Mouse (Mus musculus) hindbrain, embryonic 15.5 days (tissue): ENCODE measurements around the gene Cend1. TPM values are rescaled to one million over a fixed set of nuclear protein-coding genes. Genes with fewer than 3 reads are reported as not detected.
A peak's percentile ranks its signal among the peaks of the same experiment; 100 is the strongest.
"Not testable (repeated sequence)": the region's sequence is repeated elsewhere in the genome, so short reads cannot be mapped to it uniquely, and the experiment has no call there.

Source experiments
- ATAC-seq: fragments of 200-750 bp; cut with Nextera tagmentation; 2 replicates; pipeline ENCODE4 v1.8.0; 2017; ENCODE audit warnings: low read depth, moderate number of reproducible peaks, moderate TSS enrichment; ENCODE audit not compliant: low FRiP score
- H3K27ac ChIP-seq: fragments of 300-500 bp; sonication (generic); replicated peaks from 2 replicates; pipeline ENCODE4 v1.5.1; 2015; ENCODE audit warnings: mild to moderate bottlenecking, inconsistent platforms
- H3K27me3 ChIP-seq: fragments of 300-500 bp; sonication (generic); 2 replicates; pipeline ENCODE4 v1.6.1; 2015; ENCODE audit warnings: control low read depth, inconsistent platforms
- H3K36me3 ChIP-seq: fragments of 300-500 bp; sonication (generic); 2 replicates; pipeline ENCODE4 v1.6.1; 2015; ENCODE audit warnings: control low read depth, inconsistent platforms
- H3K4me1 ChIP-seq: fragments of 300-500 bp; sonication (generic); replicated peaks from 2 replicates; pipeline ENCODE4 v1.6.1; 2015; ENCODE audit warnings: control low read depth, inconsistent platforms
- H3K4me2 ChIP-seq: fragments of 300-500 bp; sonication (generic); 2 replicates; pipeline ENCODE4 v1.6.1; 2015; ENCODE audit warnings: moderate library complexity, mild to moderate bottlenecking, inconsistent platforms
- H3K4me3 ChIP-seq: fragments of 300-500 bp; sonication (generic); 2 replicates; pipeline ENCODE4 v1.5.1; 2015; ENCODE audit warnings: mild to moderate bottlenecking, inconsistent platforms
- H3K9ac ChIP-seq: fragments of 300-500 bp; sonication (generic); 2 replicates; pipeline ENCODE4 v1.6.1; 2015; ENCODE audit warnings: inconsistent platforms
- H3K9me3 ChIP-seq: fragments of 300-500 bp; sonication (generic); 2 replicates; pipeline ENCODE4 v1.6.1; 2016; ENCODE audit warnings: control low read depth, inconsistent platforms
- WGBS: fragments of 180-500 bp; shearing (Covaris S2); methylation state at CpG from one replicate; pipeline ENCODE4 v1.1.7; 2015; 5-methylcytosine and 5-hydroxymethylcytosine counted together
- polyA plus RNA-seq: library from polyadenylated mRNA; unstranded; fragments of >200 nt; fragmentation: Nextera tagmentation; extraction: Ambion mirVana; gene quantifications from 2 replicates; pipeline ENCODE4 v1.2.1, GENCODE M21; 2015

The Cend1 gene
- polyA plus RNA-seq, 1 experiment from 2014 or later: 184 TPM

DNA sequence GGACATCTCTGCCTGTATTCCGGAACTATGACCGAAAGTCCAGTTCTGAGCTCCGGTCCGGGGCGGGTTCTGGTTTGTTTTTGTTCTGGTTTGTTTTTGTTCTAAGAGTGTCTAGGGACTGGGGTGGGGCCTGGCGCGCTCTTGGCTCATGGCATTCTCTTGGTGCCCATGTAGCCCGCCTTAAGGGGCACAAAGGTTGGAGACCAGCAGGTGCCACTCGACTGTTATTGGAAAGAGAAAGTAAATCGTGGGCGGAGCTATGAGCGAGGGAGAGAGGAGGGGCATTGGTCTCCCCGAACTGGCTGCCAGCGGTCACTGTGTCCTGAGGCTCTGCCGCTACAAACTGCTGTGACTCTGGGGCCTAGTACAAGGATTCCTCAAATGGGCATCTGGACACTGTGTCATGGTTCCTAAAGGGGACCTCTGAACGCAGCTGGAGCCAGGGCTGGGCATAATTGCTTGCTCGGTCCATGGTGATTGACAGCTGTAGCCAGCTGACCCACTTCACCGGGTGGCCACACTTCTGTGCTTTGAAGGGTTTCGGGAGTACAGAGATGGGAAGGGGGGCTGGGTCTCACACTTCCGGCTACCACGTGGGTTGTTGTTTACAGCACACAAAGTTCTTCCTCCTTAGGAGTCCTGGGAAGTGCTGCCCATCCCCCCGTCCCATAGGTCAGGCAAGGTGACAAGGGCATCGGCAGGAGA, 26.5 kb upstream of the Cend1 start:
- Histone ChIP-seq H3K27me3 (peaks cover 17% of the 10 kb centered on the region), H3K27ac (peak overlapping the region; percentile 61), H3K4me3 (peak overlapping the region; percentile 68), H3K4me2 (peak overlapping the region; percentile 89), H3K4me1 (peaks cover 21% of the 10 kb centered on the region), H3K9me3 (no peaks in the 10 kb centered on the region), H3K36me3 (peaks cover 23% of the 10 kb centered on the region), H3K9ac (peak overlapping the region; percentile 63)
- ATAC-seq: peak; percentile 14
- 2% methylated on average over 23 of the region's 23 CpGs for WGBS

DNA sequence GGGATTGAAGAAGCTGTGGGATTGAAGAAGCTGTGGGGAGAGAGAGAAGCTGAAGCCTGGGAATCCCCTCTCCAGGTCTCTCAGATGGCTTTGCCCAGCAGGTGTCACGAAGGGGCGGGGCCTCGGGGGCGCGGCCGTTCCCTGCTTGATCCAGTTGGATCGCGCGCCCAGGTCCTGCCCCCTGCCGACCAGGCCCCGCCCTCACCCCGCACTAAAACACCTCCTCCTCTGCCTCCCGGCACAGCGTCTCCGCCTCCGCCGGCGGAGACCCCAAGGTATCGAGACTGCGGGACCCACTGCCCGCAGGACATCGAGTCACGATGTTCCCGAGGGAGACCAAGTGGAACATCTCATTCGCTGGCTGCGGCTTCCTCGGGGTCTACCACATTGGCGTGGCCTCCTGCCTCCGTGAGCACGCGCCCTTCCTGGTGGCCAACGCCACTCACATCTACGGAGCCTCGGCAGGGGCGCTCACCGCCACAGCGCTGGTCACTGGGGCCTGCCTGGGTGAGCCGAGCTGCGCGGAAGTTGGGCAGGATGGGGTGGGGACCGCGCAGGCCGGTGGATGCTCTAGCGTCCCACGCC, 25.8 kb upstream of the Cend1 start, which contains the start of gene Pnpla2:
Pnpla2 (plus strand) TSS at position 232 of the 585 bp plus-strand sequence.
- under 1% methylated on average over 43 of the region's 45 CpGs for WGBS
- peak; percentile 80 for ATAC-seq
- Histone ChIP-seq H3K4me2 (peak within 1 kb of the TSS; percentile 89), H3K27me3 (peaks cover 10% of the 10 kb centered on the region), H3K9ac (peak within 1 kb of the TSS; percentile 63), H3K4me1 (peaks cover 21% of the 10 kb centered on the region), H3K9me3 (no peaks in the 10 kb centered on the region), H3K27ac (peak within 1 kb of the TSS; percentile 61), H3K4me3 (peak within 1 kb of the TSS; percentile 68), H3K36me3 (peaks cover 30% of the 10 kb centered on the region)

DNA sequence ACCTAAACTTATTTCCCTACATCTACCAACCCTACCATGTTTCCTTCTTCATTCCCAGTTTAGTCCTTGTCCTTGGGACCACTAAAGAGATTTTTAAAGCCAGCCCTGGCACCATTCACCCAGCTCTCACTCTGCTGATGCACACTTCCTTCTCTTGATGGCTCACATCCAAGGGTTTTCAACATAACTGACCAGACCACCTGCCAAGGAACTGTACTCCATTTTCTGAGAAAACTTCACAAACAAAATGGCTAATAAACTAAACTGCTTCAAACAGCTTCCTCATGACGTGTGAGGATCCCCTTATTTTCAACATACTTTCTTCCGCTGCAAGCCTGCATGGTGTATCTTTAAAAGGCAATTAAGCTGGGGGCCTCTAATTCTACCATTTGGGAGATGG, 24.3 kb upstream of the Cend1 start:
- H3K36me3 ChIP-seq: peaks cover 34% of the 10 kb centered on the region
- no peak for ATAC-seq
- no peaks in the 10 kb centered on the region for H3K27me3 ChIP-seq
- peaks cover 25% of the 10 kb centered on the region for H3K4me1 ChIP-seq
- no peaks in the 10 kb centered on the region for H3K9me3 ChIP-seq
- WGBS: 81% methylated on average over 2 of the region's 2 CpGs
- no peak overlapping the region for H3K27ac ChIP-seq
- no peak overlapping the region for H3K4me3 ChIP-seq
- no peak overlapping the region for H3K9ac ChIP-seq
- H3K4me2 ChIP-seq: no peak overlapping the region

DNA sequence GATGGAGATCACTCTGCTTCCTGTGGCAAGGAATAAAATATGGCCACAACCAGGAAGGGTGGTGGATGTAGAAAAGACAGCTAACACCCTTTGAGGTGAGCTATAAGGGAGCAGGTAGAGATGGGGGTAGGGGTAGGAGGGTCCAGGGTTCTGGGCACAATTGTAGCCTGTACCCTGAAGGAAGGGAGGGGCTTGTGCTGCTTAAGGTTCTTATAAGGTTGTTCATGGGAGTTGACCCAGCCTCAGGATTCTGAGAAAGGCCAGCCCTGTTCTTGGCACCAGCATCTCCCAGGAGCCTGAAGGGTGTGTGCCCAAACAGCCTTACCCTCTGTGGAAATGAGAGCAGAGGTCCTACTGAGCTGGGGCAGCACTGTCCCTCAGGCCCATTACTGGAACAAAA, 22.6 kb upstream of the Cend1 start:
- no peak for ATAC-seq
- no peak overlapping the region for H3K4me2 ChIP-seq
- no peak overlapping the region for H3K4me3 ChIP-seq
- H3K36me3 ChIP-seq: peaks cover 36% of the 10 kb centered on the region
- no peaks in the 10 kb centered on the region for H3K27me3 ChIP-seq
- peaks cover 31% of the 10 kb centered on the region for H3K4me1 ChIP-seq
- H3K9me3 ChIP-seq: no peaks in the 10 kb centered on the region
- H3K27ac ChIP-seq: no peak overlapping the region
- H3K9ac ChIP-seq: no peak overlapping the region

DNA sequence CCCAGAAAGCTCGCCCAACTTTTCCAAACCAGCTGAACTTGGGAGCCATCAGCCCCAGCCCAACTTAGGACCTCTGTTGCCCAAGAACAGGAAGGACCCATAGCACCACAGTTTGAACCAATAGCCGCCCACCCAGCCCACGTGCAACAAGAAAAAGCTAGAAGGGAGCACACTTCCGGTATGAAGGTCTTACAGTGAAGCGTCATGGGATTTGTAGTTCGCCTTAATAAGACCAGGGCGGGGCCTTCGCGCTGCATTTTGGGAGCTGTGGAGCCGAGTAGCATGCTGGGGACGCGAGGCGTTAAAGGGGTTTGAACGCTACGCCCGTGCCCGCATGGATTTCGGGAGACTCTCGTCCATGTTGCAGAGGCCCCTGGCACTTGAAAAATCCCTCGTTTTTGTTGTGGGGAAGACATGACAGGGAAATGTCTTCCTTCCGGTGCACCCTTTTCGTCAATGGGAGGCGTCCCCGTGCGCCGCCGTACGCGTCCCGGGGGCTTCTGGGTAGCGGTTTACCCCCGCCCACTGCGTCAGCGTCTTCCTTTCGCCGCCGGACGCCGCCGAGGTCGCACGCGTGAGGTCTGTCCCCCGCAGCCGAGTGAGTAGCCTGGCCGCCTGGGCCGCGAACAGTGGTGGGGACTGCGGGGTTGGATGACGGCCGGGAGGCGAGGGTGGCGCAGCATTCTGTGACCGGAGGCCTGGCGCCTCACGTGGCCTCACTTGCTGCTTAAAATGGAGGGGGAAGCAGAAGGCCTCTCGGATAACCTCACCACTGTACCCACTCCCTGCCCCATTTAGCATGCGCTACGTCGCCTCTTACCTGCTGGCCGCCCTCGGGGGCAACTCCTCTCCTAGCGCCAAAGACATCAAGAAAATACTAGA, 18.1 kb upstream of the Cend1 start, which contains the start of gene Rplp2:
Rplp2 (plus strand) TSS at position 261 of the 882 bp plus-strand sequence.
- Histone ChIP-seq H3K9ac (peak within 1 kb of the TSS; percentile 96), H3K36me3 (peaks cover 36% of the 10 kb centered on the region), H3K4me2 (peak within 1 kb of the TSS; percentile 70), H3K9me3 (no peaks in the 10 kb centered on the region), H3K27me3 (no peaks in the 10 kb centered on the region), H3K27ac (peak within 1 kb of the TSS; percentile 95), H3K4me3 (peak within 1 kb of the TSS; percentile 79), H3K4me1 (peaks cover 34% of the 10 kb centered on the region)
- WGBS: under 1% methylated on average over 63 of the region's 63 CpGs
- ATAC-seq: peak; percentile 93

DNA sequence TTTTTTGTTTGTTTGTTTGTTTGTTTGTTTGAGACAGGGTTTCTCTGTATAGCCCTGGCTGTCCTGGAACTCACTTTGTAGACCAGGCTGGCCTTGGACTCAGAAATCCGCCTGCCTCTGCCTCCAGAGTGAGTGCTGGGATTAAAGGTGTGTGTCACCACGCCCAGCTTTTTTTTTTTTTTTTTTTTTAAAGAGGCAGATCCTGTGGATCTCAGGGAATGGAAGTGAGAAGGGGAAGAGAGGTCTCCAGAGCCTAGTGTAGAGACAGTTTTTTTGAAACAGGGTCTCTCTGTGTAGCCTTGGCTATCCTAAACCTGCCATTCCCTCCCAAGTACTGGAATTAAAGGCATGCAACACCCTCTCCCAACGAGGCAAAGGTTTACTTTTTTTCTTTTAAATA, 17.1 kb upstream of the Cend1 start:
- peaks cover 28% of the 10 kb centered on the region for H3K36me3 ChIP-seq
- H3K4me1 ChIP-seq: peaks cover 34% of the 10 kb centered on the region
- not testable (repeated sequence) for ATAC-seq, H3K9me3 ChIP-seq, H3K9ac ChIP-seq, H3K27ac ChIP-seq, H3K4me3 ChIP-seq, H3K27me3 ChIP-seq
- H3K4me2 ChIP-seq: peak overlapping the region; percentile 70
- 86% methylated on average over 3 of the region's 3 CpGs for WGBS

DNA sequence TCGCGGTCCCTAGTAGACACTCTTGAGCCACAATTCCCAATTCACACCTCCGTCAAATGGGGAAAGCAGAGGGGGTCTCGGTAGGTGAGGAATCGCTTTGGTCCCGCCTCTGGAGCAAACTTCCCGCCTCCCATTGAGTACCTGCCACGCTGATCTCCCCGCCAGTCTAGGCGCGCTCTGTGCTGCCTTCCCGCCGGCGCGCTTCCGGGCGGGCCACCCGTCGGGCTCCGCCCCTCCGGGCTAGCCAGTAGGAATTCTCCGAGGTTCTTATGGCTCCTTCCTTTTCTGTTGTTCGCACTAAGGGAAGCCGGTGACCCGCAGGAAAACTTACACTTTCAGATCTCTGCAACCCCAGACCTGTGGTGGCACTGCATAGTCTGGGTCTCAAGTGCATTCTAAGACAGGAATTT, 14.5 kb upstream of the Cend1 start, which contains the start of gene Pidd1:
Pidd1 (minus strand) TSS at position 198 of the 410 bp plus-strand sequence.
- no peak for ATAC-seq
- Histone ChIP-seq H3K4me3 (peak within 1 kb of the TSS; percentile 36), H3K4me2 (peak within 1 kb of the TSS; percentile 75), H3K9me3 (no peaks in the 10 kb centered on the region), H3K9ac (peak within 1 kb of the TSS; percentile 39; the same call in 1 of the 2 replicates), H3K27me3 (no peaks in the 10 kb centered on the region), H3K27ac (no peak within 1 kb of the TSS; the same call in 1 of the 2 replicates), H3K36me3 (peaks cover 5% of the 10 kb centered on the region; the same call in 1 of the 2 replicates), H3K4me1 (peaks cover 32% of the 10 kb centered on the region)
- WGBS: 0% methylated on average over 25 of the region's 25 CpGs

DNA sequence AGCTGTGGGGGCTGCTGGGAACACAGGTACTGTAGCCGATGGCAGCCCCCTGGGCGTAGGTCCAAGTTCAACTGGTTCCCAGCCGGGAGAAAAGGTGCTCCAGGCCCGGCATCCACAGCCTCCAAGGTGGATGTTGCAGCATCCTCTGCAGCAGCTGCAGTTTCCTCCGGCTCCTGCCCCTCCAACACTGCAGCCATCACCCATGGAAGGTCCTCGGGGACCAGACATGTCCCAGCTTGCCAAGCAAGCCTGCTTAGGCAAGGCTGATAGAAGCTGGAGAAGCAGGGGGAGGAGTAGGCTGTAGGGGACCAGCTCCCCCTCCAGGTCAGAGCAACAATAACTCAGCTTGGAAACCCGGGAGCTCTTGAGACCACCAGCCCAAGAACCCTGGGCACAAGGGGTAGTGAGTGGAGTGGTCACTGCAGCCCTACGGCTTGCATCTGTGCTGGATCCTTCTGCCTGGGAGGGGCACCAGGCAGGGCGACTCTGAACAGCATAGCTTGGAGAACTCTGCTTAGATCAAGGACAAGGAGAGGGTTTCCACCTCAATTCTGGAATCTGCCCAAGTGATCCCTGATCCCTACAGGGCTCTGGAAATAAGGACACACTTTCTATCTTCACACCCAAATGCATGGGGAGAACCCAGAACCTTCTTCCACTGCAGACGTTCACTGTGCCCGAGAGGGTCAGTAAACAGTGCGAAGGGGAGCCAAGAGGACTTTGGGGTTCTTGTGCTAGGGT, 14.0 kb upstream of the Cend1 start:
- 27% methylated on average over 12 of the region's 12 CpGs for WGBS
- Histone ChIP-seq H3K4me2 (peak overlapping the region; percentile 75), H3K4me1 (peaks cover 29% of the 10 kb centered on the region), H3K4me3 (peak overlapping the region; percentile 36), H3K36me3 (no peaks in the 10 kb centered on the region), H3K27me3 (no peaks in the 10 kb centered on the region), H3K9me3 (no peaks in the 10 kb centered on the region), H3K9ac (peak overlapping the region; percentile 39; the same call in 1 of the 2 replicates), H3K27ac (no peak overlapping the region; the same call in 1 of the 2 replicates)
- ATAC-seq: no peak

DNA sequence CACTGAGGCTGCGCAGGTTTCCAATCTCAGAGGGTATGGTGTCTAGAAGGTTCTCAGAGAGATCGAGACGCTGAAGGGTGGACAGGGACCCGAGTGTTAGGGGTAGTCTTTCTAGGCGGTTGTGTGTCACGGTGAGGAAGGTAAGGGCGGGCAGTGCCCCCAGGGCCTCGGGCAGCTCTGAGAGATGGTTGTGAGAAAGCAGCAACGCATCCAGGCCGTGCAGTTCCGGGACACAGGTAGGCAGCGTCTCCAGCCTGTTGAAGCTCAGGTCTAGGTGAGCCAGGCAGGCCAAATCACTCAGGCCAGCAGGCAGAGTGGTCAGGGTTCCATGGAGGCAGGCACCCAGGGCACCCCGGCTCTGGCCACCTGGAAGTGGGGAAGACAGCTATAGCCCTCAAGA, 12.9 kb upstream of the Cend1 start:
- no peaks in the 10 kb centered on the region for H3K27me3 ChIP-seq
- H3K4me3 ChIP-seq: no peak overlapping the region
- no peak overlapping the region for H3K27ac ChIP-seq
- ATAC-seq: no peak
- no peaks in the 10 kb centered on the region for H3K36me3 ChIP-seq
- no peak overlapping the region for H3K9ac ChIP-seq
- peak overlapping the region; percentile 75; the same call in 1 of the 2 replicates for H3K4me2 ChIP-seq
- WGBS: 94% methylated on average over 13 of the region's 13 CpGs
- H3K9me3 ChIP-seq: no peaks in the 10 kb centered on the region
- peaks cover 34% of the 10 kb centered on the region for H3K4me1 ChIP-seq

DNA sequence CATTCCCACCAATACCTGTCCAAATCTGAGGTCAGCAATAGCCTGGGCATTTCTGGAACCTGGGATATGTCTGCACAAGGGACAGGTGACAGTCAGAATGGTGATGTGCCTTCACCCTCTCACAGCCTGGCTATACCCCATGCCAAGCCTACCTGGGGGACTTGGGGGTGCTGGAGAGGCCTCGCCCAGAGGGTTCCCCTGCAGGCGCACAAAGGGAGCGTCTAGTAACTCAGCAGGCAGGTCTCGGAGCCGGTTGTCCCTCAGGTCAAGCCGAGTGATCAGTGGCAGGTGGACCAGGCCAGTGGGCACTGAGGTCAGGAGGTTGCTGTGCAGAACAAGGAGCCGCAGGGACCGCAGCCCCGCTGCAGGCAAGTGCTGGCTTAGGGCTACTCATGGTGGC, 12.2 kb upstream of the Cend1 start:
- H3K9ac ChIP-seq: no peak overlapping the region
- no peak overlapping the region for H3K27ac ChIP-seq
- WGBS: 96% methylated on average over 9 of the region's 9 CpGs
- H3K4me1 ChIP-seq: peaks cover 35% of the 10 kb centered on the region
- H3K27me3 ChIP-seq: no peaks in the 10 kb centered on the region
- no peak overlapping the region for H3K4me3 ChIP-seq
- no peak for ATAC-seq
- H3K9me3 ChIP-seq: no peaks in the 10 kb centered on the region
- no peak overlapping the region for H3K4me2 ChIP-seq
- H3K36me3 ChIP-seq: no peaks in the 10 kb centered on the region

DNA sequence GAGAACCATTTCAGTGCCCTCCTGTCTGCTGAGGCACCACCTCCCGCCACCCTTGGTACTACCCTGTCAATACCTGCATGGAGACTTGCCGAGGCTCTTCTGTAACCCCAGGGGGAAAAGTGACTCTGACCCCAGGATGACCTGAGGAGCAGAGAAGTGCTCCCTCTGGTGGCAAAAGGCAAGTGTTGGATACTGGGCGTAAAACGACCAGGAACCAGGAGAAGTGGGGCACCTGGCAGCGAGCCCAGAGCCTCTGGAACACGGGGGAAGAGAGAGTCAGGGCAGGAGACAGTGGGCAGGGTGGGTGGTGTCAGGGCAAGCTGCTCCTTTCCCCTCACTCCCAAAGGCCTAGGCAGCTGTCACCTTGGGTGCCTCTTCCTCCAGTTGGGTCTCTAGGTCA, 11.3 kb upstream of the Cend1 start:
- H3K4me1 ChIP-seq: peaks cover 43% of the 10 kb centered on the region
- no peaks in the 10 kb centered on the region for H3K9me3 ChIP-seq
- H3K9ac ChIP-seq: no peak overlapping the region
- H3K27ac ChIP-seq: no peak overlapping the region
- no peaks in the 10 kb centered on the region for H3K27me3 ChIP-seq
- 31% methylated on average over 6 of the region's 6 CpGs for WGBS
- no peak for ATAC-seq
- H3K4me2 ChIP-seq: no peak overlapping the region
- no peaks in the 10 kb centered on the region for H3K36me3 ChIP-seq
- no peak overlapping the region for H3K4me3 ChIP-seq
